16 mouse cellular contexts compared by ENCODE assay signal in the genomic region with DNA sequence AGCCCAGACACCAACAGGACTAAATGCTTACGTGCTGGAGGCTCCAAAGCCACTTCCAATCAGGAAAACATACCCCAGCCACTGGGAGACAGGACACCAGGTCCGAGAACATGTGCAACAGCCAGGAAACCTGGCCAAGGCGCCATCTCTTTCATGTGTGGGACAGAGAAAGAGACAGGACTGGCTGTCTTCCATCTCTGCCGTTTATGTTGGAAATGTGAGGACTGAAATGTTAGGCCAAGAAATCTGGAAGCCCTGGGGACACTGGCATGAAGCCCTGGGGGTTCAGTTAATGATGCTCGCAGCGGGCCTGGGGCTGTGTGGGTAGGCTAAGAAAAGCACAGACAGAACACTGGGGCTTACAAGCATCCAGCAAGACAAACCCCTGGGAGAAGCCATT. TPM values are rescaled to one million over a fixed set of nuclear protein-coding genes. Genes with fewer than 3 reads are reported as not detected.
A peak's percentile ranks its signal among the peaks of the same experiment; 100 is the strongest.
DNase-seq lines count a peak whose midpoint lies in the region; ATAC-seq and TF ChIP-seq lines count a peak whose summit lies in the region.
"Had no signal": no experiment of that assay in that cellular context is flagged by ENCODE, and none has a peak within 500 bp of the region (broad histone marks: within the 10 kb centered on the region; RNA-seq: fewer than 3 reads in every experiment).

No protein-coding gene starts in this region.

- no peaks in the 10 kb centered on the region; the same call in 1 of the 2 replicates for H3K4me1 ChIP-seq in lung, embryonic 14.5 days (ENCODE audit: insufficient read depth)
- no peaks in the 10 kb centered on the region for H3K4me1 ChIP-seq in lung, postnatal 0 days (ENCODE audit: insufficient read depth, low read depth, low read length)
- H3K4me1 ChIP-seq: midbrain, embryonic 15.5 days had no signal

- peak; percentile 55 to 70 for DNase-seq in cerebellum, postnatal 10 days
- DNase-seq in cerebellum, adult 9-10 months: no peak
- DNase-seq in heart, adult 11 months: peak; percentile 95
- no peak for DNase-seq in heart, postnatal 36 days
- no peak for DNase-seq in lung, embryonic 14.5 days
- DNase-seq in lung, postnatal 0 days (ENCODE audit: low spot score): no peak
- DNase-seq in brain, adult 2 months (ENCODE audit: low read depth, low spot score): peak; percentile 37
- DNase-seq: cerebellum, adult 8-10 months; kidney, adult 11 months; kidney, postnatal 25 days had no signal

- intact Hi-C loops in heart, postnatal 36 days (cut with DNase I): loop anchor here (5.0 kb wide), 1 partner anchor 292 kb away; no protein-coding TSS in a partner anchor

- H3K9ac ChIP-seq in lung, embryonic 14.5 days: no peak overlapping the region
- H3K9ac ChIP-seq in lung, postnatal 0 days (replicated peaks; ENCODE audit: low read depth): no peak overlapping the region
- H3K9ac ChIP-seq: hindbrain, embryonic 14.5 days; midbrain, embryonic 15.5 days had no signal

- ATAC-seq in lung, embryonic 14.5 days (ENCODE audit: insufficient read depth): no peak
- no peak for ATAC-seq in lung, postnatal 0 days
- ATAC-seq in megakaryocyte, adult 5-6 weeks (ENCODE audit: poor library complexity, severe bottlenecking): no peak
- ATAC-seq: midbrain, embryonic 15.5 days; Patski had no signal

- WGBS in lung, embryonic 14.5 days: 64% methylated on average over 6 of the region's 6 CpGs
- WGBS in lung, postnatal 0 days: 68% methylated on average over 6 of the region's 6 CpGs

- H3K9me3 ChIP-seq in lung, embryonic 14.5 days (ENCODE audit: low read depth, low read length): no peaks in the 10 kb centered on the region
- H3K9me3 ChIP-seq in lung, postnatal 0 days (ENCODE audit: low read length): no peaks in the 10 kb centered on the region
- H3K9me3 ChIP-seq: midbrain, embryonic 15.5 days had no signal

- H3K4me2 ChIP-seq in lung, embryonic 14.5 days: no peak overlapping the region
- no peak overlapping the region for H3K4me2 ChIP-seq in lung, postnatal 0 days (replicated peaks; ENCODE audit: low read depth, low read length)
- H3K4me2 ChIP-seq: hindbrain, embryonic 14.5 days; midbrain, embryonic 15.5 days had no signal

- no peak overlapping the region for H3K4me3 ChIP-seq in lung, embryonic 14.5 days (ENCODE audit: low read depth, low read length)
- no peak overlapping the region for H3K4me3 ChIP-seq in lung, postnatal 0 days (ENCODE audit: low read depth, low read length)
- H3K4me3 ChIP-seq: midbrain, embryonic 15.5 days had no signal

- peaks cover 20% of the 10 kb centered on the region; the same call in 1 of the 2 replicates for H3K36me3 ChIP-seq in lung, embryonic 14.5 days (ENCODE audit: insufficient read depth)
- H3K36me3 ChIP-seq in lung, postnatal 0 days (ENCODE audit: insufficient read depth, low read length): peaks cover 51% of the 10 kb centered on the region

- H3K27ac ChIP-seq in lung, embryonic 14.5 days (ENCODE audit: low read depth): peak overlapping the region; percentile 69; the same call in 1 of the 2 replicates
- no peak overlapping the region for H3K27ac ChIP-seq in lung, postnatal 0 days (ENCODE audit: low read length)
- H3K27ac ChIP-seq: hindbrain, embryonic 14.5 days; macrophage; midbrain, embryonic 15.5 days had no signal

- H3K27me3 ChIP-seq in lung, embryonic 14.5 days (ENCODE audit: insufficient read depth, low read length): no peaks in the 10 kb centered on the region
- no peaks in the 10 kb centered on the region for H3K27me3 ChIP-seq in lung, postnatal 0 days (replicated peaks; ENCODE audit: insufficient read depth, low read length)
- H3K27me3 ChIP-seq: CH12.LX; midbrain, embryonic 15.5 days; Patski had no signal

- no peak for TF ChIP-seq EP300 in lung, postnatal 0 days (IDR thresholded peaks at IDR 0.05)

- no peak for TF ChIP-seq CTCF in lung, embryonic 14.5 days (IDR thresholded peaks at IDR 0.05; ENCODE audit: low read depth)
- TF ChIP-seq CTCF in lung, postnatal 0 days (IDR thresholded peaks at IDR 0.05): no peak

RNA-seq across cellular contexts. Expression of a gene that starts 31.3 kb away (rescaled TPM):
- 10 to 100 TPM; 19.8 to 24.1 TPM for total RNA-seq in heart, postnatal 36 days (2021)
- 5.4 and 5.8 TPM in 2 replicates for polyA plus RNA-seq in lung, embryonic 14.5 days (2014; fragmentation: Nextera tagmentation; extraction: Ambion mirVana)
- 6.2 and 7.1 TPM in 2 replicates for polyA plus RNA-seq in lung, postnatal 0 days (2015; fragmentation: Nextera tagmentation; extraction: Ambion mirVana)
- 20.0 and 22.5 TPM in 2 replicates for total RNA-seq in megakaryocyte, adult 5-6 weeks (2015)
- 22.5 and 23.7 TPM in 2 replicates for total RNA-seq in megakaryocyte, adult 5-6 weeks (2017)

RNA-seq across cellular contexts. Expression of a gene that starts 40.0 kb away (rescaled TPM):
- total RNA-seq in heart, postnatal 36 days (2021): 10 to 100 TPM; 62.7 to 62.8 TPM
- polyA plus RNA-seq in lung, embryonic 14.5 days (2014; fragmentation: Nextera tagmentation; extraction: Ambion mirVana): 26.6 and 27.9 TPM in 2 replicates
- 17.9 and 21.4 TPM in 2 replicates for polyA plus RNA-seq in lung, postnatal 0 days (2015; fragmentation: Nextera tagmentation; extraction: Ambion mirVana)
- 40.9 and 47.6 TPM in 2 replicates for total RNA-seq in megakaryocyte, adult 5-6 weeks (2015)
- 50.6 and 53.2 TPM in 2 replicates for total RNA-seq in megakaryocyte, adult 5-6 weeks (2017)

RNA-seq across cellular contexts. Expression of a gene that starts 48.9 kb away (rescaled TPM):
- 10 to 100 TPM; 93.5 to 93.9 TPM for total RNA-seq in heart, postnatal 36 days (2021)
- polyA plus RNA-seq in lung, embryonic 14.5 days (2014; fragmentation: Nextera tagmentation; extraction: Ambion mirVana): 33.8 and 36.5 TPM in 2 replicates
- 100 and 120 TPM in 2 replicates for polyA plus RNA-seq in lung, postnatal 0 days (2015; fragmentation: Nextera tagmentation; extraction: Ambion mirVana)
- total RNA-seq in megakaryocyte, adult 5-6 weeks (2015): 61.5 and 79.5 TPM in 2 replicates
- 103 and 184 TPM in 2 replicates for total RNA-seq in megakaryocyte, adult 5-6 weeks (2017)

Comparison
In these comparisons a context has a peak if more than half of its experiments do, and no peak if none do; other contexts are left out.
1. DNase-seq: peak in cerebellum, postnatal 10 days (2 of 2), heart, adult 11 months (single experiment) and brain, adult 2 months (single experiment); none in cerebellum, adult 9-10 months (single experiment), heart, postnatal 36 days (0 of 2), lung, embryonic 14.5 days (single experiment) and lung, postnatal 0 days (single experiment).